Mouse (Mus musculus) testis, adult 2 months (tissue): Measurements from ENCODE around the gene Zfp13.

Source experiments
- CTCF ChIP-seq: fragments of 200-500 bp; IDR thresholded peaks from 2 replicates; pipeline ENCODE4 v1.5.1; 2012; ENCODE audit warnings: low read depth, mild to moderate bottlenecking, inconsistent platforms, low read length, moderate library complexity; ENCODE audit not compliant: control insufficient read depth, insufficient read depth, insufficient replicate concordance
- POLR2A ChIP-seq: fragments of 200-500 bp; IDR thresholded peaks from 2 replicates; pipeline ENCODE4 v1.6.1; 2012; ENCODE audit warnings: low read depth, mild to moderate bottlenecking, inconsistent platforms, low read length, moderate library complexity; ENCODE audit not compliant: control insufficient read depth

GRCm38 (mm10) chr17:23630195-23631020 is 31.1 kb upstream of the Zfp13 start:
- TF ChIP-seq POLR2A (no peak), CTCF (peak; percentile 78; the same call in 1 of the 2 replicates)
